Mouse (Mus musculus) macrophage (primary cell): Measurements from ENCODE around the gene Abcg4. TPM values are rescaled to one million over a fixed set of nuclear protein-coding genes. Genes with fewer than 3 reads are reported as not detected.

Experiments
- polyA plus RNA-seq: library from polyadenylated mRNA; stranded (reverse); fragments of 250-400 nt; gene quantifications from 3 replicates; pipeline ENCODE4 v1.2.4, GENCODE M21; 2018; ENCODE audit warnings: inconsistent platforms

Abcg4 gene
- polyA plus RNA-seq, 1 experiment from 2014 or later = not detected

Other genes with a start within 250 kb of the Abcg4 start
- 0.38 to 0.87 TPM in 2 of 3 replicates, not detected in the other for gene Thy1, start 245.2 kb downstream of the Abcg4 start, polyA plus RNA-seq
- 0.59 to 3.4 TPM (median 2.0 TPM) in 3 replicates for gene Usp2, start 221.6 kb downstream of the Abcg4 start, polyA plus RNA-seq
- not detected in 3 replicates for gene Mfrp, start 186.9 kb downstream of the Abcg4 start, polyA plus RNA-seq
- not detected in 3 replicates for gene C1qtnf5, start 181.4 kb downstream of the Abcg4 start, polyA plus RNA-seq
- 0.06 TPM in 1 of 3 replicates, not detected in the others for gene Gm49380, start 175.1 kb downstream of the Abcg4 start, polyA plus RNA-seq
- 13.3 to 20.0 TPM (median 18.3 TPM) in 3 replicates for gene Rnf26, start 175.1 kb downstream of the Abcg4 start, polyA plus RNA-seq
- 0.11 to 0.30 TPM in 2 of 3 replicates, not detected in the other for gene Mcam, start 154.1 kb downstream of the Abcg4 start, polyA plus RNA-seq
- gene Cbl, start 54.6 kb downstream of the Abcg4 start, polyA plus RNA-seq = 37.9 to 51.2 TPM (median 42.7 TPM) in 3 replicates
- not detected in 3 replicates for gene Ccdc153, start 47.9 kb downstream of the Abcg4 start, polyA plus RNA-seq
- gene Pdzd3, start 37.1 kb downstream of the Abcg4 start, polyA plus RNA-seq = not detected in 3 replicates
- gene Nlrx1, start 20.0 kb downstream of the Abcg4 start, polyA plus RNA-seq = 3.3 to 8.7 TPM (median 6.8 TPM) in 3 replicates
- gene Hinfp, start 17.1 kb upstream of the Abcg4 start, polyA plus RNA-seq = 5.9 to 13.1 TPM (median 6.2 TPM) in 3 replicates
- 17.1 to 41.1 TPM (median 22.0 TPM) in 3 replicates for gene C2cd2l, start 31.7 kb upstream of the Abcg4 start, polyA plus RNA-seq
- gene Dpagt1, start 37.4 kb upstream of the Abcg4 start, polyA plus RNA-seq = 30.6 to 40.7 TPM (median 36.3 TPM) in 3 replicates
- gene H2afx, start 46.1 kb upstream of the Abcg4 start, polyA plus RNA-seq = 7.9 to 22.2 TPM (median 12.3 TPM) in 3 replicates
- gene Hmbs, start 55.6 kb upstream of the Abcg4 start, polyA plus RNA-seq = 22.5 to 38.8 TPM (median 27.1 TPM) in 3 replicates
- 37.9 to 56.3 TPM (median 40.2 TPM) in 3 replicates for gene Vps11, start 73.1 kb upstream of the Abcg4 start, polyA plus RNA-seq
- 49.0 to 86.2 TPM (median 57.6 TPM) in 3 replicates for gene Hyou1, start 90.9 kb upstream of the Abcg4 start, polyA plus RNA-seq
- gene Slc37a4, start 108.2 kb upstream of the Abcg4 start, polyA plus RNA-seq = 4.7 to 13.1 TPM (median 12.6 TPM) in 3 replicates
- gene Rps25, start 118.5 kb upstream of the Abcg4 start, polyA plus RNA-seq = 1,052 to 1,678 TPM (median 1,580 TPM) in 3 replicates
- gene Trappc4, start 119.0 kb upstream of the Abcg4 start, polyA plus RNA-seq = 45.6 to 95.6 TPM (median 69.5 TPM) in 3 replicates
- 10.3 to 20.3 TPM (median 11.3 TPM) in 3 replicates for gene Ccdc84, start 130.0 kb upstream of the Abcg4 start, polyA plus RNA-seq
- not detected in 3 replicates for gene Foxr1, start 152.5 kb upstream of the Abcg4 start, polyA plus RNA-seq
- not detected in 3 replicates for gene Upk2, start 166.4 kb upstream of the Abcg4 start, polyA plus RNA-seq
- gene Bcl9l, start 194.2 kb upstream of the Abcg4 start, polyA plus RNA-seq = 5.3 to 6.6 TPM (median 6.0 TPM) in 3 replicates